Mouse (Mus musculus): ENCODE data around the gene Myoz2.

Myoz2 gene

DNA sequence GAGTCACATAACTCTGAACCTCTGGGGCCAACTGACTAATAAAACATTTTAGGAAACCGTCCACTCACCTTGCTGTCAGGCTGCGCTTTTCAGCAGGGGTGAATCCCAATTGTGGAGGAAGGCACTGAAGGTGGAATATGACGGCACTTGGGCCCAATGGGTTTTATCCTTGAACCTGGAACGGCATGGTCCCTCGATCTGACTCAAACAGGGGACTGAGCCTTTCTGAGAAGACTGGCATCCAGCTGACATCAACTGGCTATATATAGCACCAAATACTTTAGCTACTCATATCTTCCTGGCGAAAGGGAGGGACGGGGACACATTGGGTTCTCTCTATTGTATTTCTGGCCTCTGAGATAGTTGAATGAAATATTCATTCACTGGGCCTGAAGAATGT lies at the start of gene Myoz2:
Gene Myoz2 (minus strand): TSS at position 264 of the 400 bp plus-strand sequence.
- DNase-seq (ENCODE audit: low spot score) = no peak

DNA sequence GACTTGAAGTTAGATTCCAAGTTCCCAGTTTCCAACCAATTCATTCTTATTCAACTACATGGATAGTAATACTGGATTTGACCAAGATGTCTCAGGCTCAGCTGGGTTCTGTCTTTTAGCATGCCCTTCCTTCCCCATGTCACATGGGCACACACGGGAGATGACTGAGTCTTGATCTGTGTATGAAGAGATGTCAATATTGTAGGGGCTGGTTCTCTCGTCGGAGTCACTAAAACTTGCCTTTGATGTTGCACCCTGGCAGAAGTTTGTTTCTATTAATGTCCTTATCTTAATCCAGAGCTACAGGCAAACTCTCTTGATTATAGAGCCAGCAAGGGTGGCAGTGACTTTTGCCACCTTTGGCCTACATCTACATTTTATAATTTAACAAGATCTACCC lies 46.9 kb upstream of the Myoz2 start:
- no peak for DNase-seq (ENCODE audit: low spot score)

GRCm38 (mm10) chr3:123080943-123081342 lies 46.1 kb upstream of the Myoz2 start:
- DNase-seq (ENCODE audit: low spot score) = no peak

DNA sequence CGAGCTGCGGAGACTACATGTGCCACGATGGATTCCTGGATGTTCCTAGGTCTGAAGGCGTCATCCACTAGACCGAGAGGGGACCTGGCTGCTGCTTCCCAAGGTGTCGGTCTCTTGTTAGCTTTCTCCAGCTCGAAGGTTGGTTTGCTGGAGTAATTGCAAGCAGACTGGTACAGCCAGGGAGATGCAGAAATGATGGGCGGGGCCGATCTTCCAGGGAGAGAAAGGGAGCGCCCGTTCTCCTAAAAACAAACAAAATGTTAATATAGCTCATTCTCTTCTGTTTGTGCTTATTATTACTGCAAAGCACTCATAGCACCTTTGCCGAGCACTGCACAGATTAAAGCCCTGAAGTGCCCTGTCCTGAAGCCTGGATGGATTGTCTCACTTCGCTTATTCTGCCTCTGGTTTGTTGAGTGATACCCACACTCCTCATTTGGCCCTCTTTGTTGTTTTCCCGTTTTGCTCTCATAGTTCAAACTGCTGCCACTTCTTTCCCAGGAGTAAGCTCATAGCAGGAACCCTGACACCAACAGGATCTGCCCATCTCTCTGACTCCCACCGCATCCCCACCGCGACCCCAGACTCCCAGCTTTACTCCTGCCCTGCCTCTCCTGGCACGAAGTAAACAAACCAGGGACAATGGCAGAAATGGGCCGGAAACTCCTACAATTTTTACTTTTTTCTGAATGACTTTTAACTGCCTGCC lies 45.4 kb upstream of the Myoz2 start:
- no peak for DNase-seq (ENCODE audit: low spot score)

DNA sequence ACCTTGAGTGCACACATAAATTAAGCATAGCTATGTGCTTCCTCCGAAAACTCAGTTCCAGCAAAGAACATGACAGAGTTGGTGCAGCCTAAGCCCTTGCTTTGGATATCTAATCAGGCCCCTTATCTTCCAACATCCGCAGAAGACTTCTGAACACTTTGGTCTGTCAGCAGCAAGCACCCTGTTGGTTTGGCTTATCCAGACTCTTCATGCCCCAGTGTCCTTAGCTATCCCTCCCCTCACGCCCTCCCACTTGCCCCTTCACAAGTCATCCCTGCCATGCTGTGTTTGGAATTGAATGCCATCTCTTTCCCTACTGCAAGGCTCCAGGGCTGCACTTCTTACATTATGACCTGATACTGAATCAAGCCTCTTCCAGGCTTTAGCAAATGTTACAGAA lies 40.9 kb upstream of the Myoz2 start:
- DNase-seq (ENCODE audit: low spot score) = no peak

GRCm38 (mm10) chr3:123075034-123075433 lies 40.2 kb upstream of the Myoz2 start:
- DNase-seq (ENCODE audit: low spot score) = no peak

DNA sequence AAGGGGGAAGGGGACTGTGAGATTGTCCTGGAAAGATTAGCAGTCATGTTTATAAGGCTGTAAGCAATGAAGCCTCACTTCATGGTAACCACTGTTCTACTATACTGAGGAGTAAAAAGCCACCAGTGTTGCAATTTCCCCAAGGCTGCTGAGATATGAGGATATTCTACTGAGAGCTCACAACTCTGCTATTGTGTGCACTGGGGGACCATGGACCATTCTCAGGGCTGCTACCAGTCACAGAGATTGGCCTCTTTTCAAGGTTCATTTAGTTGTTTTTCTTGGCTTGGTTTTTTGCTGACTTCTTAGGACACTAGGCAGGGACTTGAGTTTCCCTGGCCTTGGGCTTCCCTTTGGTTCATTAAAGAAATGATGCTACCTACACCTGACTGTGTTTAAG lies 38.5 kb upstream of the Myoz2 start:
- no peak for DNase-seq (ENCODE audit: low spot score)

GRCm38 (mm10) chr3:123072472-123072871 lies 37.7 kb upstream of the Myoz2 start:
- no peak for DNase-seq (ENCODE audit: low spot score)

DNA sequence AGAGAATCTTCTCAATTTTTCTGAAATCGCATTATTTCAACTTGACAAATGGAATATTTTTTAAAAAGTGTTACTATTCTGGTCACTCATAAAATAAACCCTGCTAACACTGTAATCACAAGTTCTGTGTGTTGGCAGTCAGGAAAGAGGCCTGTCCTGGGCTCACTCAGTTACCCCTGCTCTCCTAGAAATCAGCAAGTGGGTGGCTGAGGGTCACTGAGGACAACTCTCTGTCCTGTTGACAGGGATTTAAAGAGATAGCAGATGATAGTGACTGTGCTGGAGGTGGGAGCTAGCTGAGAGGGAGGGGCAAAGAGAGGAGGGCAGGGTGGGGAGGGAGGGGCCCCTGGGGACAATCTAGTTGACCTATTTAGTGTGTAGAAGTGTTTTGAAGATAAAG lies 36.2 kb upstream of the Myoz2 start:
- DNase-seq (ENCODE audit: low spot score) = no peak

DNA sequence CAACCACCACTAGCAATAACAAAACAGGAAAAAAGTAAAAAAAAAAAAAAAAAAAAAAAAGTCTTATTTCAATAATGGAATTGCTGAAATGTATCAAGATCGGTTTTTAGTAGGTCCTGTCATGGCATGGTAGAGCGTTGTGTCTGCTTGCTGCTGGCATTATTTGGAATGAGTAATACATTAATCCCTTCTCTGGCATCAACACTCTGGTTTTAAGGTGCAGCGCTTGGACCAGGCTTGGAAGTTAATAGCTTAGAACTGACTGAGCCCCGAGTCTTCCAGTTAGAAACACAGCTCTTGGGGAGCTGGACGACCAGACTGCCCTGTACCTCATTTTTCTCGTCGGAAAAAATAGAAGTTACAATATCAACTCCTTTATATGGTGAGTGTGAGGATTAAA lies 32.0 kb upstream of the Myoz2 start:
- DNase-seq (ENCODE audit: low spot score) = no peak

- DNase-seq (ENCODE audit: low spot score) = no peak
Observed at GRCm38 (mm10) chr3:123065466-123065865, 30.7 kb upstream of the Myoz2 start.

GRCm38 (mm10) chr3:123064186-123064585 lies 29.4 kb upstream of the Myoz2 start:
- no peak for DNase-seq (ENCODE audit: low spot score)

DNA sequence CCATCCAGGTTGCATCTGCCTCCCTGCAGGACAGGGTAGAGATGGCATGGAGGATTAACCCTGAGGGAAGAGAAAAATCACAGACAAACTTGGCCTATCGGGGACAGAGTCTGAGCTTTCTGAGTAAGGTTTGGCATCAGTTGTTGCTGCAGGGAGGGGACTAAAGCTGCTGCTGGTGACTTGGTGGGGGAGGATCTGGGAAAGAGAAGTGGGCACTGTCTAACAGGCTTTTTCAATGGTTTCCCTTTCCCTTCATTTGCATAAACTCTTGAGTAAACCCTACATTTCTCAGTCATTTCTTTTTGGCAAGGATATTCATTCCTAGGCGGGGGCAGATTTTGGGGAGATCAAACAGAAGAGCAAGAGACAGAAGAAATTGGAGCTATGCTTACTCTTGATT lies 27.1 kb upstream of the Myoz2 start:
- no peak for DNase-seq (ENCODE audit: low spot score)

GRCm38 (mm10) chr3:123058832-123059231 lies 24.0 kb upstream of the Myoz2 start:
- DNase-seq (ENCODE audit: low spot score) = no peak

DNA sequence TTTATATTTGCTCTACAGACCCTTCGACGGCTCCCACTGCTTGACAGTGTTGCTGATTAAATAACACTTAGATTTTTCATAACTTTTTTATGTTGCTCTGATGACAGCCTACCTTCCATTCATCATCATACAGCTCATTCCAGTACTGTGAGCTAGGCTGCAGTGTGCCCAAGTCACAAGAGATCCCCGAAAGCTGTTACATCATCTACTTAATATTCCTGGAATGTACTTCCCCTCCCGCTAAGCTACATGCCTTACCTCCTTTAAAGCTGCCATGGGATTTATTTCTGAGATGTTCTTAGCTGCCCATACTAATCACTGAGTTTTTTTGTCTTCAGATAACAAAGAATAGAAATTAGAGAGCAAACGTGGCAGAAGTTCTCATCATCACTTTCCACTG lies 19.4 kb upstream of the Myoz2 start:
- no peak for DNase-seq (ENCODE audit: low spot score)

GRCm38 (mm10) chr3:123053192-123053938 lies 18.6 kb upstream of the Myoz2 start:
- no peak for DNase-seq (ENCODE audit: low spot score)

GRCm38 (mm10) chr3:123042308-123042707 lies 7.5 kb upstream of the Myoz2 start:
- no peak for DNase-seq (ENCODE audit: low spot score)

- no peak for DNase-seq (ENCODE audit: low spot score)
Observed at GRCm38 (mm10) chr3:123033804-123034203, 1.0 kb downstream of the Myoz2 start.

DNA sequence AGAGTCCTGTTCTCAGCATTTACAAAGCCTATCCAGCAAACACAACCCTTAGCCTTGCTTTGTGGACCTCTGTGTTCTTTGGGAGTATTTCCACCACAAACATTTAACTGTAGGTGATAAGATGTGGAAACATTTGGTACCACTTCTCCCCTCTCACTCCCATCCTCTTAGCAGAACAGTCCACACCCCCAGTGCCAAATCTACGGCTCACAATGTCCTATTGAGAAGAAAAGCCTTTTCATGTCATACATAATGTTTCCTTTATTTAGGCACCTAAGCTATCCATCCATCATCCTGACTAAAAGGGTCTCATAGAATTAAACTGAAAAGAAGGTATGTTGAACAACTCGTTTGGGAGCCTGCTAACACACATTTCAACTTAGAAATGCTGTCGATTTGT lies 9.2 kb downstream of the Myoz2 start:
- no peak for DNase-seq (ENCODE audit: low spot score)

DNA sequence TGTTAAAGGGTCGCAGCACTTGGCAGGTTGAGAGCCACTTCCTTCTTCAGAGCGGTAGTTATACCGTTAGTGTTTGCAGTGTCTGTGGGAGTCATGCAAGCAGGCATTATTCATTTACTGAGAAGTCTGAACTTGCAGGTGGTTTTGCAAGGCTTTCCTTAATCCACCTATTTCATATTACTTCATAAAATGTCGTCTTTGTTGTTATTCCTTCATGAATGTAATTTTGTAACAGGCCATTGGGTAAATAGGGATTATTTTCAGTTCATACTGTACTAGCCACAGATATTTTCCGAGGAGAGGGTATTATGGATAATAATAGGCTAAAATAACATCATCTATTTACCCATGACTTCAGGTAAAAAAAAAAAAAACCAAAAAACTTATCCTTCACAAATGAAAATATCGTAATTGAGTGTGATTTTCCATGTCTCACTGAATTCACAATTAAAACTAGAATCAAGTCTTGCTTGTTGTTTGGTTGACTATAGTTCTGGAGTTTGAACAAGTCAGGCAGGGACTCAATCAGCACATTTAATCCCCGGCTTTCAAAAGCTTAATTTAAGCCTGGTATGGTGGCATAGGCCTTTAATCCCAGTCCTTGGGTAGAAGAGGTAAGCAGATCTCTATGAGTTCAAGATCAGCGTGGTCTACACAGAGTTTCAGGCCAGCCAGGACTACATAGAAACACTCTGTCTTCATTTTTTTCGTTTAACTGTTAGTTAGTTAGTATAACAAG lies 10.2 kb downstream of the Myoz2 start:
- no peak for DNase-seq (ENCODE audit: low spot score)

DNA sequence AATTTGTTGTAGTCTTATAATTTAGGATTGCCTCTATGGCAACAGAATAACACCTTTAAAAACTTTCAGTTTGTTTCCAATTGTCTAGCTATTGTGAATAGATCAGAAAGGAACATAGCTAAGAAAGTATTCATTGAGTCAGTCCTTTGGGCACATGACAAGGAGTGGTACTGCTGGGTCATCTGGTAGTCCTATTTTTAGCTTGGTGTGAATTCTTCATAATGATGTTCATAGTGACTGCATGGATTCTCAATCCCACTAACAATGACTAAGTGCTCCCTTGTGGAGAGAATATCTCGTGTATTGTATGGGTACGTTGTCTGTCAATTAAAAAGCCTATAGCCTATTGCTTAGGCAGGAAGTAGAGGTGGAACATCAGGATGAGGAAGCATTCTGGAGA lies 16.0 kb downstream of the Myoz2 start:
- no peak for DNase-seq (ENCODE audit: low spot score)

DNA sequence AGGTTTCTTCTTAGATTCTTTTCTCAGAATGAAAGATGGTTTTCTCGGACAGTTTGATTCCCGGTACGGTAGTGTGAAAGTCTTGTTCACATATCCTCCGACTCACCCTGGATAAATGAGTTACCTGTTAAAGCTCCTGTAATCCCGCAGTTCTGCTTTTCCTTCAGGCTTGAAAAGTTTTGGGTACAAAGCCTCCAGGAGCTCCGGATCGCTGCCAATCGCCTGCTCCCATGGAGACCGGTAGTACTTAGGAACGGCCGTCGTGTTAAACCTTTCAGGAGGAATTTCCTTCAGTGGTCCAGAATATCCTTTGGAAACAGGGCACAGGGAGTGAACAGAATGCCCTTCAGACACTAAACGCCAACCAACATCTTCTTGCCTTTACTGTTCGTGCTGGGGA lies 21.3 kb downstream of the Myoz2 start:
- no peak for DNase-seq (ENCODE audit: low spot score)

DNA sequence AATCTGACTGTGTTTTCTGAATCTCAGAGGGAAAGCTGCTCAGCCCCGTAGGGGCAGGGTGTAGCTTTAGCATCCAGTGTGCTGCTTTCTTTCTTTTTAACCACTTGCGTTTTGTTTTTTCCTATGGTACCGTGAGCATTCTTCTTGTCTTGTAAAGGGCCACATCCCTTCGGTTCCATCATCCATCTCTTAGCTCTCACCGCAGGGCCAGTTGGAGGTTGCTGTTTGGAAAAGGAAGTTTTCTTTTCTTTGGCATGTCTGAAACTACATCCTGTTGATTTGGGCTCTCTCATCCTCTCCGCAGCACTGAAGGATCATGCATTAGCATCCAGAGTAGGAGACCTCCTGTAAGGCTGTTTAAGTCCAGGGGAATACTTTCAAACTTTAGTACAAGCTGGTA lies 25.4 kb downstream of the Myoz2 start:
- DNase-seq (ENCODE audit: low spot score) = no peak

Data from left cerebral cortex, adult 11 months (tissue).